Mouse (Mus musculus) CH12.LX (cell line): ENCODE measurements around the gene Lman1l. TPM values are rescaled to one million over a fixed set of nuclear protein-coding genes. Genes with fewer than 3 reads are reported as not detected.

Source experiments
- DNase-seq: peaks from one replicate; pipeline ENCODE4 v3.0.0-alpha.2; 2013; ENCODE audit errors: extremely low read depth
- H3K27ac ChIP-seq: 2 replicates; pipeline ENCODE4 v1.5.1; 2012; ENCODE audit warnings: low read depth, mild to moderate bottlenecking, control low read depth, moderate library complexity; ENCODE audit not compliant: insufficient read depth
- H3K27me3 ChIP-seq: replicated peaks from 2 replicates; pipeline ENCODE3; 2012; ENCODE audit warnings: inconsistent platforms
- H3K36me3 ChIP-seq, 2 experiments: replicated peaks in 1 of 2; 2 replicates each; pipeline versions ENCODE3 to v1.6.1; 2012; ENCODE audit warnings: inconsistent platforms in 1 of 2, low read length in 1 of 2, mild to moderate bottlenecking in 1 of 2, mixed read lengths in 1 of 2, moderate library complexity in 1 of 2; ENCODE audit not compliant: control insufficient read depth in 1 of 2, insufficient read depth in 1 of 2
- H3K4me1 ChIP-seq, 2 experiments: 2 replicates each; pipeline ENCODE4 v1.6.1; 2012; ENCODE audit warnings: inconsistent platforms in 1 of 2, moderate library complexity in 1 of 2; ENCODE audit not compliant: insufficient read depth in 2 of 2, control insufficient read depth in 1 of 2
- H3K4me2 ChIP-seq: 2 replicates; pipeline ENCODE4 v1.6.1; 2012; ENCODE audit warnings: low read depth, mild to moderate bottlenecking, control low read depth; ENCODE audit not compliant: poor library complexity, insufficient read depth, severe bottlenecking
- H3K4me3 ChIP-seq, 3 experiments: fragments of 150-350 bp in 1 of 3; sonication (generic) in 1 of 3; replicated peaks in 1 of 3; 2 replicates each; pipeline versions ENCODE3 to v1.5.1; 2011 to 2012; ENCODE audit warnings: low read depth in 2 of 3, low read length in 2 of 3, mild to moderate bottlenecking in 2 of 3, moderate library complexity in 2 of 3, control low read depth in 1 of 3, improper control_type of control experiment in 1 of 3, inconsistent platforms in 1 of 3, mixed read lengths in 1 of 3; ENCODE audit not compliant: poor library complexity in 1 of 3
- H3K79me2 ChIP-seq: replicated peaks from 2 replicates; pipeline ENCODE4 v1.6.1; 2012; ENCODE audit warnings: mild to moderate bottlenecking, moderate library complexity; ENCODE audit not compliant: control insufficient read depth, poor library complexity, insufficient read depth, severe bottlenecking; ENCODE audit errors: extremely low read depth
- H3K9ac ChIP-seq: 2 replicates; pipeline ENCODE4 v1.6.1; 2012; ENCODE audit warnings: low read depth, mild to moderate bottlenecking, control low read depth, moderate library complexity; ENCODE audit not compliant: insufficient read depth
- H3K9me3 ChIP-seq: replicated peaks from 2 replicates; pipeline ENCODE3; 2012; ENCODE audit warnings: low read length, inconsistent platforms, mixed read lengths
- BHLHE40 ChIP-seq: IDR thresholded peaks from 2 replicates; pipeline ENCODE4 v1.6.1; 2011; ENCODE audit warnings: mild to moderate bottlenecking, low read depth, low read length, improper control_type of control experiment
- CHD1 ChIP-seq: IDR thresholded peaks from 2 replicates; pipeline ENCODE4 v1.6.1; 2012; ENCODE audit warnings: low read depth, low read length, improper control_type of control experiment, inconsistent platforms
- CHD2 ChIP-seq: IDR thresholded peaks from 2 replicates; pipeline ENCODE4 v1.6.1; 2011; ENCODE audit warnings: low read length, improper control_type of control experiment
- E2F4 ChIP-seq: IDR thresholded peaks from 2 replicates; pipeline ENCODE4 v1.6.1; 2011; ENCODE audit warnings: low read depth, low read length, improper control_type of control experiment; ENCODE audit not compliant: insufficient replicate concordance
- ELF1 ChIP-seq: IDR thresholded peaks from 2 replicates; pipeline ENCODE4 v1.6.1; 2014; ENCODE audit warnings: low read depth, mild to moderate bottlenecking, inconsistent platforms, low read length, improper control_type of control experiment
- EP300 ChIP-seq: IDR thresholded peaks from 2 replicates; pipeline ENCODE4 v1.6.1; 2011; ENCODE audit warnings: low read length, improper control_type of control experiment
- ETS1 ChIP-seq: conservative IDR thresholded peaks from 2 replicates; pipeline ENCODE4 v1.6.1; 2012; ENCODE audit warnings: low read depth, mild to moderate bottlenecking, inconsistent platforms, low read length, improper control_type of control experiment, moderate library complexity
- HCFC1 ChIP-seq: IDR thresholded peaks from 2 replicates; pipeline ENCODE4 v1.6.1; 2012; ENCODE audit warnings: low read depth, mild to moderate bottlenecking, inconsistent platforms, low read length, improper control_type of control experiment
- IRF4 ChIP-seq: IDR thresholded peaks from 2 replicates; pipeline ENCODE4 v1.6.1; 2014; ENCODE audit warnings: low read depth, mild to moderate bottlenecking, inconsistent platforms, low read length, improper control_type of control experiment
- JUN ChIP-seq: IDR thresholded peaks from 2 replicates; pipeline ENCODE4 v1.6.1; 2011; ENCODE audit warnings: low read depth, mild to moderate bottlenecking, low read length, improper control_type of control experiment, moderate library complexity; ENCODE audit not compliant: insufficient read depth
- JUND ChIP-seq: conservative IDR thresholded peaks from 2 replicates; pipeline ENCODE4 v1.6.1; 2011; ENCODE audit warnings: low read depth, low read length, improper control_type of control experiment
- MAFK ChIP-seq: IDR thresholded peaks from 2 replicates; pipeline ENCODE4 v1.6.1; 2011; ENCODE audit warnings: low read length, improper control_type of control experiment; ENCODE audit not compliant: insufficient replicate concordance
- MAX ChIP-seq: IDR thresholded peaks from 2 replicates; pipeline ENCODE4 v1.6.1; 2011; ENCODE audit warnings: low read length, improper control_type of control experiment
- MAZ ChIP-seq: IDR thresholded peaks from 2 replicates; pipeline ENCODE4 v1.6.1; 2012; ENCODE audit warnings: low read depth, mild to moderate bottlenecking, inconsistent platforms, low read length, improper control_type of control experiment, moderate library complexity
- MEF2A ChIP-seq: IDR thresholded peaks from 2 replicates; pipeline ENCODE4 v1.6.1; 2014; ENCODE audit warnings: low read depth, mild to moderate bottlenecking, inconsistent platforms, low read length, improper control_type of control experiment, borderline replicate concordance
- MXI1 ChIP-seq: IDR thresholded peaks from 2 replicates; pipeline ENCODE4 v1.6.1; 2011; ENCODE audit warnings: mild to moderate bottlenecking, low read depth, low read length, improper control_type of control experiment
- MYC ChIP-seq: IDR thresholded peaks from 2 replicates; pipeline ENCODE4 v1.6.1; 2011; ENCODE audit warnings: low read depth, mild to moderate bottlenecking, improper control_type of control experiment, low read length
- NELFE ChIP-seq: IDR thresholded peaks from 2 replicates; pipeline ENCODE4 v1.6.1; 2011; ENCODE audit warnings: low read depth, low read length, improper control_type of control experiment
- NRF1 ChIP-seq: IDR thresholded peaks from 2 replicates; pipeline ENCODE4 v1.6.1; 2014; ENCODE audit warnings: low read depth, mild to moderate bottlenecking, inconsistent platforms, low read length, improper control_type of control experiment, moderate library complexity
- PAX5 ChIP-seq: IDR thresholded peaks from 2 replicates; pipeline ENCODE4 v1.6.1; 2012; ENCODE audit warnings: low read length, inconsistent platforms, mixed read lengths
- POLR2A ChIP-seq: IDR thresholded peaks from 2 replicates; pipeline ENCODE4 v1.6.1; 2011; ENCODE audit warnings: low read depth, mild to moderate bottlenecking, improper control_type of control experiment, low read length
- RAD21 ChIP-seq: IDR thresholded peaks from 2 replicates; pipeline ENCODE4 v1.6.1; 2011; ENCODE audit warnings: low read depth, mild to moderate bottlenecking, low read length, improper control_type of control experiment, moderate library complexity
- SIN3A ChIP-seq: IDR thresholded peaks from 2 replicates; pipeline ENCODE4 v1.6.1; 2012; ENCODE audit warnings: low read length, improper control_type of control experiment, inconsistent platforms
- SMC3 ChIP-seq: IDR thresholded peaks from 2 replicates; pipeline ENCODE4 v1.6.1; 2011; ENCODE audit warnings: low read depth, low read length, improper control_type of control experiment
- TBP ChIP-seq: conservative IDR thresholded peaks from 2 replicates; pipeline ENCODE4 v1.6.1; 2011; ENCODE audit warnings: low read depth, low read length, improper control_type of control experiment
- TCF12 ChIP-seq: IDR thresholded peaks from 2 replicates; pipeline ENCODE4 v1.6.1; 2014; ENCODE audit warnings: low read depth, mild to moderate bottlenecking, inconsistent platforms, low read length, improper control_type of control experiment
- UBTF ChIP-seq: IDR thresholded peaks from 2 replicates; pipeline ENCODE4 v1.6.1; 2012; ENCODE audit warnings: low read depth, mild to moderate bottlenecking, inconsistent platforms, low read length, improper control_type of control experiment, moderate library complexity
- USF1 ChIP-seq: IDR thresholded peaks from 2 replicates; pipeline ENCODE4 v1.6.1; 2014; ENCODE audit warnings: low read depth, mild to moderate bottlenecking, inconsistent platforms, low read length, improper control_type of control experiment
- ZC3H11A ChIP-seq: IDR thresholded peaks from 2 replicates; pipeline ENCODE4 v1.6.1; 2012; ENCODE audit warnings: low read depth, mild to moderate bottlenecking, inconsistent platforms, low read length, improper control_type of control experiment
- ZMIZ1 ChIP-seq: IDR thresholded peaks from 2 replicates; pipeline ENCODE4 v1.6.1; 2012; ENCODE audit warnings: low read depth, mild to moderate bottlenecking, inconsistent platforms, low read length, improper control_type of control experiment
- ZNF384 ChIP-seq: IDR thresholded peaks from 2 replicates; pipeline ENCODE4 v1.6.1; 2012; ENCODE audit warnings: low read depth, low read length, improper control_type of control experiment, inconsistent platforms
- dilution Hi-C: fragments of 300-500 bp; cut with MboI; formaldehyde crosslinking; loops from 2 replicates; pipeline ENCODE4 v1.14.3; 2020; ENCODE audit warnings: low sequenced_read_pairs; ENCODE audit not compliant: extremely low pct_unique_long_range_greater_than_20kb, extremely low pct_ligation_motif_present
- in situ Hi-C: fragments of 300-500 bp; cut with MboI; formaldehyde crosslinking; loops from 3 replicates; pipeline ENCODE4 v1.14.3; 2019; ENCODE audit warnings: low sequenced_read_pairs, low pct_ligation_motif_present, low pct_unique_long_range_greater_than_20kb, mixed read lengths
- polyA plus RNA-seq: library from polyadenylated mRNA; unstranded; fragments of >175 nt; gene quantifications from 2 replicates; pipeline ENCODE4 v1.2.1, GENCODE M21; 2012; ENCODE audit warnings: low read depth; ENCODE audit not compliant: insufficient read length
- total RNA-seq, 2 experiments: library from RNA; depleted of rRNA; stranded (reverse); fragments of 300-350 nt in 1 of 2; fragments of >200 nt in 1 of 2; gene quantifications; 2 replicates each; pipeline ENCODE4 v1.2.3; 2012 to 2014

Lman1l gene
- total and polyA plus RNA-seq, 3 experiments = 0.19 TPM; not detected in 2

DNA sequence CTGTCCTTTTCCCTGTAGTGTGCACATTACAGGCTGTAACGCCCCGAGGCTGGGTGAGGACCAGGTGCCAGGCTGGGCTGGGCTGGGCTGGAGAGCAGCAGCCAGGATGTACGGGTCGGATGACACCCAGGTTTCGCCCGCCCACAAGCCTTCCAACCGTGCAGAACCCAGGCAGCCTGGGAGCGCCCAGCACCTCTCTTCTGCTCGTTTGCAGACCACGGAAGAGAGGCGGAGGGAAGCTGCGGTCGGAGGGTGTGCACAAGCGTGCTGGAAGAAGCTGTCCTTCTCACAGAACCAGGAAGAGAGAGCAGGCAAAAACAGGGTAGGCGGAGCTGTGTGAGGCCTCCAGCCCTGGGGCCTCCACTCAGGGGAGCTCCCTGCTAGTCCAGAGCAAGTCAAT, 19.8 kb upstream of the Lman1l start:
- H3K4me1 ChIP-seq = peaks cover 33 to 74% of the 10 kb centered on the region in 2 experiments

GRCm38 (mm10) chr9:57639661-57640328, 19.2 kb upstream of the Lman1l start:
- in situ Hi-C loops = no loop called here
- H3K27me3 ChIP-seq = no peaks in the 10 kb centered on the region
- peak overlapping the region; percentile 10 to 34 (median 16) for H3K4me3 ChIP-seq
- TF ChIP-seq EP300 (no peak), BHLHE40 (peak; percentile 69)
- H3K79me2 ChIP-seq = peaks cover 92% of the 10 kb centered on the region
- peaks cover 3 to 31% of the 10 kb centered on the region in 2 experiments for H3K36me3 ChIP-seq
- H3K4me2 ChIP-seq = peak overlapping the region; percentile 94
- peaks cover 37 to 80% of the 10 kb centered on the region in 2 experiments for H3K4me1 ChIP-seq
- H3K9ac ChIP-seq = peak overlapping the region; percentile 39; the same call in 1 of the 2 replicates
- peak; percentile 68 for DNase-seq
- H3K27ac ChIP-seq = peak overlapping the region; percentile 96
- dilution Hi-C loops = no loop called here
- H3K9me3 ChIP-seq = no peaks in the 10 kb centered on the region

More for the DNA sequence above, 19.8 kb upstream of the Lman1l start:
- Histone ChIP-seq H3K27me3 (no peaks in the 10 kb centered on the region), H3K9ac (peak overlapping the region; percentile 39; the same call in 1 of the 2 replicates), H3K4me2 (peak overlapping the region; percentile 94), H3K4me3 (peak overlapping the region in 2 of 3 experiments; percentile 16 to 31), H3K36me3 (peaks cover 3 to 26% of the 10 kb centered on the region in 2 experiments), H3K27ac (peak overlapping the region; percentile 96), H3K79me2 (peaks cover 87% of the 10 kb centered on the region), H3K9me3 (no peaks in the 10 kb centered on the region)
- TF ChIP-seq CHD2 (no peak), ETS1 (peak; percentile 96), SIN3A (peak; percentile 93), JUND (no peak), ZC3H11A (no peak), ZNF384 (no peak), NELFE (no peak), MXI1 (peak; percentile 87), PAX5 (no peak), EP300 (peak; percentile 73), JUN (no peak), BHLHE40 (peak; percentile 98), SMC3 (no peak; the same call in 1 of the 2 replicates), IRF4 (peak; percentile 71), NRF1 (0 out of 2 replicates have a peak, but pooled peaks have one; percentile 42), MAZ (peak; percentile 82; the same call in 1 of the 2 replicates), POLR2A (peak; percentile 58; the same call in 1 of the 2 replicates), ELF1 (peak; percentile 96), RAD21 (no peak), E2F4 (no peak), MYC (0 out of 2 replicates have a peak, but pooled peaks have one; percentile 49), MAX (peak; percentile 73; the same call in 1 of the 2 replicates), ZMIZ1 (peak; percentile 42; the same call in 1 of the 2 replicates), HCFC1 (peak; percentile 49; the same call in 1 of the 2 replicates), MAFK (0 out of 2 replicates have a peak, but pooled peaks have one; percentile 43), MEF2A (peak; percentile 77), CHD1 (no peak), USF1 (no peak), TBP (peak; percentile 75; the same call in 1 of the 2 replicates), TCF12 (peak; percentile 88), UBTF (peak; percentile 73; the same call in 1 of the 2 replicates)
- in situ Hi-C loops = no loop called here
- DNase-seq = peak; percentile 97
- dilution Hi-C loops = no loop called here
